Mouse (Mus musculus) liver, adult 2 months (tissue): Measurements from ENCODE around the gene Tcl1b1.
A peak's percentile ranks its signal among the peaks of the same experiment; 100 is the strongest.
"Not testable (repeated sequence)": the region's sequence is repeated elsewhere in the genome, so short reads cannot be mapped to it uniquely, and the experiment has no call there.

Experiments
- CTCF ChIP-seq: fragments of 200-500 bp; IDR thresholded peaks from 2 replicates; pipeline ENCODE4 v1.5.1; 2011; ENCODE audit warnings: low read depth, low read length, control low read depth
- POLR2A ChIP-seq: fragments of 200-500 bp; IDR thresholded peaks from 2 replicates; pipeline ENCODE4 v1.6.1; 2011; ENCODE audit warnings: low read length, control low read depth; ENCODE audit not compliant: insufficient read depth; ENCODE audit errors: extremely low read depth

DNA sequence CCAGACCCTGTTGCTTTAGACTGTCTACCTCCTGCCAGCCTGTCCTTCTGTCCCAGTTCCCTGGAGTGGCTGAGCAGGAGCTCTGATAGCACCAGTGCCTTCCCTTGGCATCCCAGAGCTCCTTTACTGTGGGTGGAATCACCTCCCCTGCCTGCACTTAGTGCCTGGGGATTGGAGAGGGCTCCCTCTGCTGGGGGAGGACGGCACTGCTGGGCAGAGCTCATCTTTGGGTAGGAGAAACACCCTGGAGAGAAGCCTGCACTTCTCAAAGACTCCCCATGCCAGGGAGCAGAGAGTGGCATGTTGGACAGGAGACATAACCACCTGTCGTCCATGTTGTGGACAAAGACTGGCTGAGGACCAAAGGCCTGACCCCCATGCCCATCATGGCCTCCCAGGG is 14.8 kb downstream of the Tcl1b1 start:
- peak; percentile 23; the same call in 1 of the 2 replicates for TF ChIP-seq CTCF
- not testable (repeated sequence) for TF ChIP-seq POLR2A
